Mouse (Mus musculus) thymus, adult 2 months (tissue): Measurements from ENCODE around the gene Tspan1.

Experiments
- CTCF ChIP-seq: fragments of 200-500 bp; IDR thresholded peaks from 2 replicates; pipeline ENCODE4 v1.5.1; 2012; ENCODE audit warnings: mild to moderate bottlenecking, control low read depth, low read length, moderate library complexity, borderline replicate concordance; ENCODE audit not compliant: control insufficient read depth, poor library complexity, insufficient read depth; ENCODE audit errors: extremely low read depth
- POLR2A ChIP-seq: fragments of 200-500 bp; IDR thresholded peaks from 2 replicates; pipeline ENCODE4 v1.6.1; 2012; ENCODE audit warnings: mild to moderate bottlenecking, low read length, control low read depth, moderate library complexity; ENCODE audit not compliant: control insufficient read depth, poor library complexity, insufficient read depth; ENCODE audit errors: extremely low read depth

- TF ChIP-seq CTCF (no peak), POLR2A (no peak)
Observed at GRCm38 (mm10) chr4:116192286-116192835, 25.0 kb upstream of the Tspan1 start.
